Mouse (Mus musculus) hindbrain, postnatal 0 days (tissue): ENCODE data around the gene Ahdc1. TPM values are rescaled to one million over a fixed set of nuclear protein-coding genes. Genes with fewer than 3 reads are reported as not detected.

Experiments
- ATAC-seq: fragments of 200-750 bp; cut with Nextera tagmentation; 2 replicates; pipeline ENCODE4 v1.8.0; 2017; ENCODE audit warnings: mild to moderate bottlenecking, moderate TSS enrichment, moderate library complexity
- DNase-seq: peaks from one replicate; pipeline ENCODE4 v3.0.0-alpha.2; 2015; ENCODE audit warnings: low spot score
- H3K27ac ChIP-seq: fragments of 300-500 bp; sonication (generic); 2 replicates; pipeline ENCODE4 v1.5.1; 2014; ENCODE audit warnings: mild to moderate bottlenecking
- H3K27me3 ChIP-seq: fragments of 300-500 bp; sonication (generic); 2 replicates; pipeline ENCODE4 v1.6.1; 2014; ENCODE audit warnings: low read length, mixed read lengths; ENCODE audit not compliant: insufficient read depth
- H3K36me3 ChIP-seq: fragments of 300-500 bp; sonication (generic); 2 replicates; pipeline ENCODE4 v1.6.1; 2014; ENCODE audit warnings: low read length, mixed read lengths; ENCODE audit not compliant: insufficient read depth
- H3K4me1 ChIP-seq: fragments of 300-500 bp; sonication (generic); 2 replicates; pipeline ENCODE4 v1.6.1; 2014; ENCODE audit warnings: antibody characterized with exemption, low read length, mixed read lengths; ENCODE audit not compliant: insufficient read depth
- H3K4me2 ChIP-seq: fragments of 300-500 bp; sonication (generic); 2 replicates; pipeline ENCODE4 v1.6.1; 2014; ENCODE audit warnings: low read depth, mild to moderate bottlenecking, low read length, moderate library complexity, mixed read lengths
- H3K4me3 ChIP-seq: fragments of 300-500 bp; sonication (generic); 2 replicates; pipeline ENCODE4 v1.5.1; 2014; ENCODE audit warnings: low read length
- H3K9ac ChIP-seq: fragments of 300-500 bp; sonication (generic); replicated peaks from 2 replicates; pipeline ENCODE4 v1.6.1; 2014; ENCODE audit warnings: mild to moderate bottlenecking, low read length, moderate library complexity, mixed read lengths
- H3K9me3 ChIP-seq: fragments of 300-500 bp; sonication (generic); 2 replicates; pipeline ENCODE4 v1.6.1; 2016; ENCODE audit warnings: low read length, mixed read lengths
- CTCF ChIP-seq: IDR thresholded peaks from 2 replicates; pipeline ENCODE4 v1.5.1; 2016; ENCODE audit warnings: antibody characterized with exemption, control low read depth, low read depth
- WGBS: fragments of 180-500 bp; shearing (Covaris S2); extraction: QIAGEN DNeasy Blood & Tissue Kit; methylation state at CpG from one replicate; pipeline ENCODE4 v1.1.7; 2014; 5-methylcytosine and 5-hydroxymethylcytosine counted together
- polyA plus RNA-seq: library from polyadenylated mRNA; unstranded; fragments of >200 nt; fragmentation: Nextera tagmentation; extraction: Ambion mirVana; gene quantifications from 2 replicates; pipeline ENCODE4 v1.2.1, GENCODE M21; 2015
- total RNA-seq: library from RNA; depleted of rRNA; stranded (reverse); fragments of >200 nt; gene quantifications from 2 replicates; pipeline ENCODE4 v1.2.3, GENCODE M21; 2014

The Ahdc1 gene
- total and polyA plus RNA-seq, 2 experiments from 2014 or later, result 10.8 to 106 TPM

- ATAC-seq (no peak), DNase-seq (no peak)
- H3K27ac ChIP-seq, result no peak overlapping the region
- H3K27me3 ChIP-seq, result no peaks in the 10 kb centered on the region
- H3K4me3 ChIP-seq, result no peak overlapping the region
- no peak overlapping the region for H3K9ac ChIP-seq
- no peaks in the 10 kb centered on the region for H3K9me3 ChIP-seq
- H3K36me3 ChIP-seq, result 0 out of 2 replicates have a peak, but pooled peaks cover 3% of the 10 kb centered on the region
- peaks cover 47% of the 10 kb centered on the region for H3K4me1 ChIP-seq
- no peak overlapping the region for H3K4me2 ChIP-seq
- 79% methylated on average over 6 of the region's 6 CpGs for WGBS
- TF ChIP-seq CTCF, result no peak
These were observed 43.5 kb downstream of the Ahdc1 start for GRCm38 (mm10) chr4:133054530-133054929.

GRCm38 (mm10) chr4:133055163-133055951 is 44.3 kb downstream of the Ahdc1 start:
- H3K27ac ChIP-seq, result 0 out of 2 replicates have a peak overlapping the region, but pooled peaks have one; percentile 26
- no peaks in the 10 kb centered on the region for H3K27me3 ChIP-seq
- ATAC-seq (peak; percentile 6; the same call in 1 of the 2 replicates), DNase-seq (no peak)
- H3K36me3 ChIP-seq, result peaks cover 5% of the 10 kb centered on the region; the same call in 1 of the 2 replicates
- WGBS, result 74% methylated on average over 8 of the region's 8 CpGs
- H3K9ac ChIP-seq, result no peak overlapping the region
- H3K4me3 ChIP-seq, result no peak overlapping the region
- H3K4me1 ChIP-seq, result peaks cover 39% of the 10 kb centered on the region
- no peak overlapping the region for H3K4me2 ChIP-seq
- TF ChIP-seq CTCF, result no peak
- no peaks in the 10 kb centered on the region for H3K9me3 ChIP-seq

GRCm38 (mm10) chr4:133056069-133056890 is 45.2 kb downstream of the Ahdc1 start:
- whole genome bisulfite sequencing, result 10% methylated on average over 14 of the region's 15 CpGs
- no peak overlapping the region for H3K4me2 ChIP-seq

GRCm38 (mm10) chr4:133057389-133058122 is 46.5 kb downstream of the Ahdc1 start:
- ATAC-seq (no peak), DNase-seq (no peak)
- Histone ChIP-seq H3K27me3 (no peaks in the 10 kb centered on the region), H3K4me1 (peaks cover 17% of the 10 kb centered on the region; the same call in 1 of the 2 replicates), H3K9ac (no peak overlapping the region), H3K4me2 (no peak overlapping the region), H3K36me3 (peaks cover 27% of the 10 kb centered on the region), H3K27ac (peak overlapping the region; percentile 22; the same call in 1 of the 2 replicates), H3K9me3 (no peaks in the 10 kb centered on the region), H3K4me3 (no peak overlapping the region)
- 28% methylated on average over 6 of the region's 7 CpGs for WGBS
- TF ChIP-seq CTCF, result no peak

More at GRCm38 (mm10) chr4:133056069-133056890, 45.2 kb downstream of the Ahdc1 start:
- H3K9ac ChIP-seq, result no peak overlapping the region
- H3K27ac ChIP-seq, result peak overlapping the region; percentile 26; the same call in 1 of the 2 replicates
- ATAC-seq (peak; percentile 56; the same call in 1 of the 2 replicates), DNase-seq (peak; percentile 67)
- TF ChIP-seq CTCF, result peak; percentile 88
- H3K4me1 ChIP-seq, result peaks cover 29% of the 10 kb centered on the region
- no peaks in the 10 kb centered on the region for H3K27me3 ChIP-seq
- H3K9me3 ChIP-seq, result no peaks in the 10 kb centered on the region
- peaks cover 15% of the 10 kb centered on the region; the same call in 1 of the 2 replicates for H3K36me3 ChIP-seq
- no peak overlapping the region for H3K4me3 ChIP-seq

- no peak for ATAC-seq
- peaks cover 11% of the 10 kb centered on the region; the same call in 1 of the 2 replicates for H3K4me1 ChIP-seq
- H3K27ac ChIP-seq, result peak overlapping the region; percentile 22; the same call in 1 of the 2 replicates
- H3K27me3 ChIP-seq, result no peaks in the 10 kb centered on the region
- WGBS, result 88% methylated on average over 4 of the region's 4 CpGs
- TF ChIP-seq CTCF, result no peak
- peaks cover 33% of the 10 kb centered on the region for H3K36me3 ChIP-seq
- no peak overlapping the region for H3K9ac ChIP-seq
- no peak for DNase-seq
- no peak overlapping the region for H3K4me3 ChIP-seq
- no peak overlapping the region for H3K4me2 ChIP-seq
- H3K9me3 ChIP-seq, result no peaks in the 10 kb centered on the region
These were observed 47.0 kb downstream of the Ahdc1 start for GRCm38 (mm10) chr4:133058123-133058453.
